Comparison of ENCODE assay signal across 9 mouse cellular contexts in the genomic region with DNA sequence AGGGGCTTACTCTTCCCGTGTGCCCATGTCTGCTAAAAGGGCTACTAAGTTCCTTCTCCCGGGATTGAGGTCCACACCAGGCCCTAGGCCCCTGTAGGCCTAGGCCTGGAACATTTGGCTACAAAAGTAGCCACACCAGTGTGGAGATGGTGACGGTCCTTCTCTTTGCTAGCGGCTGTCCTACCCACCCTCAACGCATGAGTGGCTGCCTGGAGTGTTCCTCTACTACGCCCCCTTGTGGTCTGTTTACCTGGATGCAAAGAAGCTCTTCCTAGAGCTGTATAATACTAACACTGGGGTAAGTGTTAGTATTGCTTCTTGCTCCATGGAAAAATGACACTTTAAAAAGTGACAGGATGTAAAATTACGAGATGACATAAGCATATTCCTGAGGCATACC.
DNase-seq lines count a peak whose midpoint lies in the region; ATAC-seq and TF ChIP-seq lines count a peak whose summit lies in the region.
"Had no signal": no experiment of that assay in that cellular context is flagged by ENCODE, and none has a peak within 500 bp of the region (broad histone marks: within the 10 kb centered on the region; RNA-seq: fewer than 3 reads in every experiment).

No protein-coding gene starts in this region.

- TF ChIP-seq POLR2A in small intestine, adult 2 months (IDR thresholded peaks at IDR 0.05; ENCODE audit: low read depth, low read length): no peak

- no peak overlapping the region for H3K9ac ChIP-seq in hindbrain, embryonic 11.5 days (ENCODE audit: low read depth, low read length)
- H3K9ac ChIP-seq in hindbrain, embryonic 14.5 days: no peak overlapping the region
- H3K9ac ChIP-seq in ES-E14 (ENCODE audit: insufficient read depth, low read depth, low read length, poor library complexity, severe bottlenecking): no peak overlapping the region
- no peak overlapping the region for H3K9ac ChIP-seq in midbrain, embryonic 11.5 days (ENCODE audit: low read length)
- no peak overlapping the region for H3K9ac ChIP-seq in forebrain, embryonic 15.5 days (replicated peaks)

- peak; percentile 58 for DNase-seq in hindbrain, embryonic 11.5 days (ENCODE audit: low spot score)
- no peak for DNase-seq in hindbrain, embryonic 14.5 days (ENCODE audit: low spot score)
- DNase-seq in ES-E14 (ENCODE audit: low read depth, low spot score): peak; percentile 51
- peak; percentile 62 for DNase-seq in c-Kit-positive CD71-positive TER-119-positive erythroid progenitor cells, embryonic 14.5 days (ENCODE audit: low spot score)
- DNase-seq in limb, embryonic 10.5 days (ENCODE audit: low spot score): peak; percentile 55
- DNase-seq in midbrain, embryonic 11.5 days (ENCODE audit: low spot score, missing footprints): no peak

- ATAC-seq in hindbrain, embryonic 11.5 days (ENCODE audit: low FRiP score): no peak
- ATAC-seq in hindbrain, embryonic 14.5 days (ENCODE audit: low FRiP score): no peak
- ATAC-seq in midbrain, embryonic 11.5 days (ENCODE audit: low FRiP score): no peak
- no peak for ATAC-seq in forebrain, embryonic 15.5 days (replicated peaks)

- peak; percentile 44; the same call in 1 of the 2 replicates for TF ChIP-seq CTCF in small intestine, adult 2 months (IDR thresholded peaks at IDR 0.05; ENCODE audit: extremely low read depth, insufficient read length, insufficient replicate concordance, low read depth, low read length)

- H3K4me2 ChIP-seq in hindbrain, embryonic 11.5 days (replicated peaks; ENCODE audit: low read depth, low read length): no peak overlapping the region
- H3K4me2 ChIP-seq in hindbrain, embryonic 14.5 days (replicated peaks): no peak overlapping the region
- H3K4me2 ChIP-seq in midbrain, embryonic 11.5 days: no peak overlapping the region
- H3K4me2 ChIP-seq in forebrain, embryonic 15.5 days (replicated peaks): no peak overlapping the region

- 55% methylated on average over 7 of the region's 7 CpGs for WGBS in hindbrain, embryonic 11.5 days
- 56% methylated on average over 7 of the region's 7 CpGs for WGBS in hindbrain, embryonic 14.5 days
- WGBS in limb, embryonic 10.5 days: 54% methylated on average over 7 of the region's 7 CpGs
- WGBS in small intestine, adult 2 months: 64% methylated on average over 7 of the region's 7 CpGs
- 54% methylated on average over 7 of the region's 7 CpGs for WGBS in midbrain, embryonic 11.5 days
- WGBS in forebrain, embryonic 15.5 days: 57% methylated on average over 7 of the region's 7 CpGs

- peaks cover 13% of the 10 kb centered on the region for H3K27me3 ChIP-seq in hindbrain, embryonic 11.5 days (ENCODE audit: control insufficient read depth, insufficient read depth, low read length)
- peaks cover 21% of the 10 kb centered on the region for H3K27me3 ChIP-seq in hindbrain, embryonic 14.5 days (ENCODE audit: control insufficient read depth, insufficient read depth, low read length)
- H3K27me3 ChIP-seq in limb, embryonic 10.5 days (ENCODE audit: low read depth, poor library complexity, severe bottlenecking): peaks cover 28% of the 10 kb centered on the region
- H3K27me3 ChIP-seq in small intestine, adult 2 months (ENCODE audit: control insufficient read depth, insufficient read depth, low read length): no peaks in the 10 kb centered on the region
- peaks cover 9% of the 10 kb centered on the region for H3K27me3 ChIP-seq in midbrain, embryonic 11.5 days (ENCODE audit: control insufficient read depth, insufficient read depth, low read length)
- H3K27me3 ChIP-seq in forebrain, embryonic 15.5 days: no peaks in the 10 kb centered on the region

- H3K4me3 ChIP-seq in hindbrain, embryonic 11.5 days (ENCODE audit: low read depth, low read length): no peak overlapping the region
- H3K4me3 ChIP-seq in hindbrain, embryonic 14.5 days (replicated peaks; ENCODE audit: low read length): no peak overlapping the region
- no peak overlapping the region for H3K4me3 ChIP-seq in ES-E14 (ENCODE audit: insufficient read depth in 1 of 2, low read depth in 1 of 2, low read length in 2 of 2, poor library complexity in 1 of 2, severe bottlenecking in 1 of 2)
- no peak overlapping the region for H3K4me3 ChIP-seq in limb, embryonic 10.5 days
- peak overlapping the region; percentile 26 for H3K4me3 ChIP-seq in small intestine, adult 2 months (ENCODE audit: low read depth, low read length)
- no peak overlapping the region for H3K4me3 ChIP-seq in midbrain, embryonic 11.5 days (ENCODE audit: low read depth, low read length)
- H3K4me3 ChIP-seq in forebrain, embryonic 15.5 days: no peak overlapping the region
- H3K4me3 ChIP-seq: myocyte had no signal

- H3K4me1 ChIP-seq in hindbrain, embryonic 11.5 days (replicated peaks; ENCODE audit: control insufficient read depth, insufficient read depth, low read length): peaks cover 7% of the 10 kb centered on the region
- peaks cover 23% of the 10 kb centered on the region; the same call in 1 of the 2 replicates for H3K4me1 ChIP-seq in hindbrain, embryonic 14.5 days (replicated peaks; ENCODE audit: control insufficient read depth, insufficient read depth, low read length)
- peaks cover 0 to 2% of the 10 kb centered on the region in 2 experiments; a peak in 1 of 4 replicates for H3K4me1 ChIP-seq in ES-E14 (ENCODE audit: control insufficient read depth in 2 of 2, insufficient read depth in 2 of 2, low read length in 2 of 2, poor library complexity in 1 of 2)
- peaks cover 64% of the 10 kb centered on the region for H3K4me1 ChIP-seq in limb, embryonic 10.5 days
- H3K4me1 ChIP-seq in small intestine, adult 2 months (ENCODE audit: control insufficient read depth, insufficient read depth, insufficient read length, low read length): peaks cover 13% of the 10 kb centered on the region
- peaks cover 7% of the 10 kb centered on the region for H3K4me1 ChIP-seq in midbrain, embryonic 11.5 days (ENCODE audit: control insufficient read depth, insufficient read depth, low read length)
- H3K4me1 ChIP-seq in forebrain, embryonic 15.5 days: peaks cover 41% of the 10 kb centered on the region

- H3K9me3 ChIP-seq in hindbrain, embryonic 11.5 days (ENCODE audit: control insufficient read depth, low read length): no peaks in the 10 kb centered on the region
- H3K9me3 ChIP-seq in hindbrain, embryonic 14.5 days (ENCODE audit: control insufficient read depth, low read length): no peaks in the 10 kb centered on the region
- H3K9me3 ChIP-seq in ES-E14 (ENCODE audit: control insufficient read depth, insufficient read depth, low read depth, low read length): no peaks in the 10 kb centered on the region
- H3K9me3 ChIP-seq in limb, embryonic 10.5 days (replicated peaks): no peaks in the 10 kb centered on the region
- no peaks in the 10 kb centered on the region for H3K9me3 ChIP-seq in midbrain, embryonic 11.5 days (ENCODE audit: control insufficient read depth, low read length)
- H3K9me3 ChIP-seq in forebrain, embryonic 15.5 days: no peaks in the 10 kb centered on the region

- no peak overlapping the region for H3K27ac ChIP-seq in hindbrain, embryonic 11.5 days (ENCODE audit: low read depth, low read length)
- no peak overlapping the region for H3K27ac ChIP-seq in hindbrain, embryonic 14.5 days
- H3K27ac ChIP-seq in ES-E14 (ENCODE audit: insufficient read depth, low read depth, low read length, poor library complexity, severe bottlenecking): no peak overlapping the region
- no peak overlapping the region; the same call in 1 of the 2 replicates for H3K27ac ChIP-seq in limb, embryonic 10.5 days
- H3K27ac ChIP-seq in small intestine, adult 2 months (ENCODE audit: insufficient read depth, low read depth, low read length): no peak overlapping the region
- H3K27ac ChIP-seq in midbrain, embryonic 11.5 days (ENCODE audit: low read depth, low read length): no peak overlapping the region
- no peak overlapping the region for H3K27ac ChIP-seq in forebrain, embryonic 15.5 days (replicated peaks)

- in situ Hi-C loops in ES-E14 (cut with MboI; ENCODE audit: low sequenced_read_pairs in 2 of 2, unreplicated experiment in 2 of 2): no loop called here

- no peaks in the 10 kb centered on the region for H3K36me3 ChIP-seq in hindbrain, embryonic 11.5 days (ENCODE audit: control insufficient read depth, insufficient read depth, low read length)
- H3K36me3 ChIP-seq in hindbrain, embryonic 14.5 days (replicated peaks; ENCODE audit: control insufficient read depth, insufficient read depth): no peaks in the 10 kb centered on the region
- H3K36me3 ChIP-seq in ES-E14 (ENCODE audit: control insufficient read depth, insufficient read depth, low read length, poor library complexity, severe bottlenecking): no peaks in the 10 kb centered on the region
- H3K36me3 ChIP-seq in limb, embryonic 10.5 days: peaks cover 36% of the 10 kb centered on the region
- H3K36me3 ChIP-seq in small intestine, adult 2 months (ENCODE audit: control insufficient read depth, insufficient read depth, low read length): peaks cover 3% of the 10 kb centered on the region; the same call in 1 of the 2 replicates
- no peaks in the 10 kb centered on the region for H3K36me3 ChIP-seq in midbrain, embryonic 11.5 days (ENCODE audit: control insufficient read depth, insufficient read depth, low read length)
- H3K36me3 ChIP-seq in forebrain, embryonic 15.5 days: no peaks in the 10 kb centered on the region

TF ChIP-seq in ES-E14, 5 proteins besides CTCF, POLR2A, EP300 and RAD21:
- TF ChIP-seq ZC3H11A (IDR thresholded peaks at IDR 0.05; ENCODE audit: borderline replicate concordance, low read depth, low read length) (peak; percentile 5; the same call in 1 of the 2 replicates), CHD2 (IDR thresholded peaks at IDR 0.05; ENCODE audit: low read depth, low read length) (no peak)

Comparison
In these comparisons a context has a peak if more than half of its experiments do, and no peak if none do; other contexts are left out.
1. DNase-seq: peak in hindbrain, embryonic 11.5 days (single experiment), ES-E14 (single experiment), c-Kit-positive CD71-positive TER-119-positive erythroid progenitor cells, embryonic 14.5 days (single experiment) and limb, embryonic 10.5 days (single experiment); none in hindbrain, embryonic 14.5 days (single experiment) and midbrain, embryonic 11.5 days (single experiment).